Comparison of ENCODE assay signal across 8 mouse cellular contexts in genomic region chr2:164997721-164998428, GRCm38 (mm10). TPM values are rescaled to one million over a fixed set of nuclear protein-coding genes. Genes with fewer than 3 reads are reported as not detected.
DNase-seq lines count a peak whose midpoint lies in the region; ATAC-seq and TF ChIP-seq lines count a peak whose summit lies in the region.

No protein-coding gene starts in this region.

- peak overlapping the region; percentile 76 for H3K4me2 ChIP-seq in heart, embryonic 15.5 days
- peak overlapping the region; percentile 57 for H3K4me2 ChIP-seq in kidney, postnatal 0 days (ENCODE audit: low read length)

- H3K27me3 ChIP-seq in heart, embryonic 15.5 days: peaks cover 55% of the 10 kb centered on the region
- H3K27me3 ChIP-seq in kidney, postnatal 0 days (ENCODE audit: insufficient read depth, low read length): peaks cover 15% of the 10 kb centered on the region; the same call in 1 of the 2 replicates

- no peak for TF ChIP-seq CTCF in kidney, postnatal 0 days (IDR thresholded peaks at IDR 0.05; ENCODE audit: low read depth)

- peak overlapping the region; percentile 7 for H3K9ac ChIP-seq in heart, embryonic 15.5 days
- H3K9ac ChIP-seq in kidney, postnatal 0 days (ENCODE audit: low read depth, low read length): peak overlapping the region; percentile 29; the same call in 1 of the 2 replicates

- intact Hi-C loops in gastrocnemius, postnatal 14 days (cut with DNase I; ENCODE audit: low total_unique reads): no loop called here

- H3K36me3 ChIP-seq in heart, embryonic 15.5 days: peaks cover 26% of the 10 kb centered on the region
- H3K36me3 ChIP-seq in kidney, postnatal 0 days (ENCODE audit: insufficient read depth, low read length): peaks cover 30% of the 10 kb centered on the region

- WGBS in heart, embryonic 15.5 days: 1% methylated on average over 52 of the region's 52 CpGs
- WGBS in kidney, postnatal 0 days: under 1% methylated on average over 49 of the region's 52 CpGs

- ATAC-seq in heart, embryonic 15.5 days (replicated peaks; ENCODE audit: insufficient number of reproducible peaks, insufficient read depth, low FRiP score, low read depth): peak; percentile 14; the same call in 1 of the 2 replicates
- ATAC-seq in kidney, postnatal 0 days (replicated peaks; ENCODE audit: low FRiP score, low read depth): no peak

- peak; percentile 37 for DNase-seq in gastrocnemius, postnatal 14 days
- no peak for DNase-seq in gastrocnemius, adult 18-20 months (ENCODE audit: low spot score)
- peak; percentile 37 for DNase-seq in embryo, embryonic 10.5 days (ENCODE audit: low spot score)
- peak; percentile 44 for DNase-seq in kidney, postnatal 0 days (ENCODE audit: low spot score)
- peak; percentile 65 for DNase-seq in lung, postnatal 36 days
- no peak for DNase-seq in layer of hippocampus, adult 9-10 months (ENCODE audit: low spot score)
- no peak for DNase-seq in layer of hippocampus, adult 8-10 months (ENCODE audit: low spot score in 2 of 2)

- peak overlapping the region; percentile 46 for H3K4me3 ChIP-seq in heart, embryonic 15.5 days
- peak overlapping the region; percentile 27 for H3K4me3 ChIP-seq in kidney, postnatal 0 days (replicated peaks; ENCODE audit: low read depth, low read length)

- H3K9me3 ChIP-seq in heart, embryonic 15.5 days (replicated peaks): no peaks in the 10 kb centered on the region
- H3K9me3 ChIP-seq in kidney, postnatal 0 days (replicated peaks; ENCODE audit: low read length): no peaks in the 10 kb centered on the region

- peaks cover 21% of the 10 kb centered on the region for H3K4me1 ChIP-seq in heart, embryonic 15.5 days (replicated peaks)
- H3K4me1 ChIP-seq in kidney, postnatal 0 days (replicated peaks; ENCODE audit: insufficient read depth, low read length): peaks cover 10% of the 10 kb centered on the region; the same call in 1 of the 2 replicates

- no peak overlapping the region for H3K27ac ChIP-seq in heart, embryonic 15.5 days
- H3K27ac ChIP-seq in kidney, postnatal 0 days: no peak overlapping the region

RNA-seq across cellular contexts. Expression of gene Ncoa5, which starts 36.8 kb away (rescaled TPM):
- total RNA-seq in gastrocnemius, postnatal 14 days (2021): 10 to 100 TPM; 12.3 TPM
- 10 to 100 TPM; 11.1 to 11.7 TPM for total RNA-seq in gastrocnemius, adult 18-20 months (2021)
- polyA plus RNA-seq in heart, embryonic 15.5 days (2015; fragmentation: Nextera tagmentation; extraction: Ambion mirVana): 38.6 and 44.6 TPM in 2 replicates
- polyA plus RNA-seq in kidney, postnatal 0 days (2015; fragmentation: Nextera tagmentation; extraction: Ambion mirVana): 35.6 and 38.6 TPM in 2 replicates
- 10 to 100 TPM; 46.2 to 63.5 (median 55.9) TPM for total RNA-seq in layer of hippocampus, adult 8-10 months (2022)

RNA-seq across cellular contexts. Expression of gene Slc12a5, which starts 37.3 kb away (rescaled TPM):
- 1 to 10 TPM in 1 of 2 experiments, under 1 TPM in 1; 0.55 to 1.0 TPM for total RNA-seq in gastrocnemius, postnatal 14 days (2021)
- total RNA-seq in gastrocnemius, adult 18-20 months (2021): under 1 TPM; 0.40 to 0.55 TPM
- polyA plus RNA-seq in heart, embryonic 15.5 days (2015; fragmentation: Nextera tagmentation; extraction: Ambion mirVana): 0.21 and 0.53 TPM in 2 replicates
- 0.68 and 0.74 TPM in 2 replicates for polyA plus RNA-seq in kidney, postnatal 0 days (2015; fragmentation: Nextera tagmentation; extraction: Ambion mirVana)
- total RNA-seq in layer of hippocampus, adult 8-10 months (2022): 100 to 1,000 TPM; 370 to 437 (median 422) TPM

RNA-seq across cellular contexts. Expression of gene Mmp9, which starts 57.3 kb away (rescaled TPM):
- 1 to 10 TPM in 1 of 2 experiments, under 1 TPM in 1; 0.95 to 1.2 TPM for total RNA-seq in gastrocnemius, postnatal 14 days (2021)
- total RNA-seq in gastrocnemius, adult 18-20 months (2021): under 1 TPM; 0.43 to 0.85 TPM
- 0.81 and 4.5 TPM in 2 replicates for polyA plus RNA-seq in heart, embryonic 15.5 days (2015; fragmentation: Nextera tagmentation; extraction: Ambion mirVana)
- polyA plus RNA-seq in kidney, postnatal 0 days (2015; fragmentation: Nextera tagmentation; extraction: Ambion mirVana): 1.7 and 1.9 TPM in 2 replicates
- total RNA-seq in layer of hippocampus, adult 8-10 months (2022): 1 to 10 TPM; 1.5 to 2.2 (median 2.0) TPM

RNA-seq across cellular contexts. Expression of gene Cd40, which starts 57.6 kb away (rescaled TPM):
- 1 to 10 TPM; 1.1 to 1.2 TPM for total RNA-seq in gastrocnemius, postnatal 14 days (2021)
- under 1 TPM; 0.28 to 0.41 TPM for total RNA-seq in gastrocnemius, adult 18-20 months (2021)
- 6.0 and 9.8 TPM in 2 replicates for polyA plus RNA-seq in heart, embryonic 15.5 days (2015; fragmentation: Nextera tagmentation; extraction: Ambion mirVana)
- 13.5 and 16.7 TPM in 2 replicates for polyA plus RNA-seq in kidney, postnatal 0 days (2015; fragmentation: Nextera tagmentation; extraction: Ambion mirVana)
- 1 to 10 TPM in 1 of 4 experiments, under 1 TPM in 3; 0.22 to 1.0 (median 0.58) TPM for total RNA-seq in layer of hippocampus, adult 8-10 months (2022)

Comparison
In these comparisons a context has a peak if more than half of its experiments do, and no peak if none do; other contexts are left out.
1. DNase-seq: peak in gastrocnemius, postnatal 14 days (single experiment), embryo, embryonic 10.5 days (single experiment), kidney, postnatal 0 days (single experiment) and lung, postnatal 36 days (single experiment); none in gastrocnemius, adult 18-20 months (single experiment), layer of hippocampus, adult 9-10 months (single experiment) and layer of hippocampus, adult 8-10 months (0 of 2).
2. RNA of gene Slc12a5, which starts 37.3 kb away (total RNA-seq): 370 to 437 TPM in layer of hippocampus, adult 8-10 months; 0.55 to 1.0 TPM in gastrocnemius, postnatal 14 days and 0.40 to 0.55 TPM in gastrocnemius, adult 18-20 months; every median in the first group is over 100 times any median in the second.